Mouse (Mus musculus) right cerebral cortex, postnatal 14 days (tissue): ENCODE data around the gene Bloc1s5.
A peak's percentile ranks its signal among the peaks of the same experiment; 100 is the strongest.

Experiments used
- DNase-seq: peaks from one replicate; pipeline ENCODE4 v3.0.0; 2022

The Bloc1s5 gene

DNA sequence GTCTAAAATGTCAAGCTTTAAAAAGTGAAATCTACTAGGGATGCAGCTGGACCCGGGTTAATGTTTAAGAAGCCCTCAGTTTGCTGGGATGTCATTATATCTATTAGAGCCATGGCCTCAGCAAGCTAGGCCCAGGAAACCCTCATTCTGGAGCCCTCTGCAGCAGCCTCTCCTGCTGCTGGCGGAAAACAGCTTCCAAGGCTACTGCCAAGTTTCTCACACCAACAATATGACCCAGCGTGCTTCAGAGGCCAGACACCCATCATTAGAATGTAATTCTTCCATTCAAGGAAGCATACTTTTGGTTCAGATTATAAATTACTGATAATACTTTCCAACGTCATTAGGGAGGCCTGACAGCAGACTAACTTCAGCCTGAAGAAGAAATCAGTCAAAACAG is 18.0 kb downstream of the Bloc1s5 start:
- DNase-seq, result no peak

DNA sequence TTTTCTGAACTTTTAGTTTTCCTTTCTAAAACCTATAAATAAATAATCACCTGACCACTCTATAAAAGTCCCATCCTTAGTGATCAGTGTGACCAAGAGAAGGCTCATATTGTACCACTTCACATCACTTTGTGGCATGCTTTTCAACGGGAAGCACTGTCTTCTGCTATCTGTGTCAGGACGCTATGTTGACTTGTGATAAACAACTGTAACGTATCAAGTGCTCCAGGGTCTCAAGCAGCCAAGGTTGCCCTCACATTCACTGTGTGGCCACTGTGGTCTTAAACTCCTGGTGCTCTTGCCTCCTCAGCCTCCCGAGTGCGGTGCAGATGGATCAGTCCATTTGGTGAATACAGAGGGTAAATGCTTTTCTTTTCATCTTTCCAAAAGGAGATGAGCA is 19.3 kb downstream of the Bloc1s5 start:
- no peak for DNase-seq

DNA sequence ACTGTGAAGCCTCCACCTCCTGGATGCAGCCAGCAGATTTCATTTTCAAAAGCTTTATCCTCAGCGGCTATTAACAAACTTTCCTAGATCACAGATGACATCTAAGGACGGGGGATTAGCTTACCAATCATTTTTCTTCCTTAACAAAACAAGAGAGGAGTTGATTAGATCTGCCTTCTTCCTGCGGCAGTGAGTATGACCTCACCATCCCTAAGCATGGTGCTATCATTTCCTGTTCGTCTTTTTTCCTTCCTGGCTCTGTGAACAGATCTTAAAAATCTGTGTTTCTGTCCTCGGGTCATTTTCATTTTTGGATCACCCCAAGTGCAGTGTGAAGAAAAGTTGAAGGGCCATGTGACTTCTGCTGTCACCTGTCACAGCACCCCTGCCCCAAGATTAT is 20.6 kb downstream of the Bloc1s5 start:
- DNase-seq, result no peak

DNA sequence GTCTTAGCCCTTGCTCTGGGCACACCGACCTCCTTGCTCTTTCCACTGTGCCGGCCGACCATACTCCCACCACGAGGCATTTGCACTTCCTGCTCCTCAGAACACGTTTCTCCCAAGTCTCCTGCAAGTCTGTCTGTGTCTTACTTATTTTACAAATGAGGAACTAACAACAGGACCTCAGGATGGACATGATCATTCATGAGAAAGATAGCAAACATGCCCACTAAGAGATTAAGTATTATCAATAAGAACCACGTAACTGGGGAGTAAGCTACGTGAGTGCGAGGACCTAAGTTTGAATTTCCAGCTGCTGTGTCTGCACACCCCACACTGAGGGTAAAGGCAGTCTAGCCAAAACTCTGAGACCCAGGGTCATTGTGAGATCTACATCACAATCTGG is 21.3 kb downstream of the Bloc1s5 start:
- DNase-seq, result no peak

DNA sequence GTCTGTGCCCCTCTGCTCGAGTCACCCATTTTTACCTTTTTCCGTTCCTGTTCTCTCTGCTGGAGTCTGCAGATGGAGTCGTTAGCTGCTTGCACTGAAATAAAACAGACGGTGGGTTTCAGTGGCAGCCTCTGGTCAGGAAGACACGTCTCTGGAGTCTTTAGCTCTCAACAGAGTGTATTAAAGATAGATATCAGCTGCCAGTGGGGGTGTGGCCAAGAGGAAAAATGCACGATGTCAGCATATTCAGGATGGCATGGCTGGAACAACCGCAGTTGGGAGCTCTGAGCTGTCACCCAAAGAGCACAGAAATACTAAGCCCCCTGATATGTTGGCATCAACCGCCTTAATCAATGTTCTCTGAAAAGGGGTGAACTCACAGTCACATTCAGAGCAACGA is 22.3 kb downstream of the Bloc1s5 start:
- DNase-seq, result no peak

DNA sequence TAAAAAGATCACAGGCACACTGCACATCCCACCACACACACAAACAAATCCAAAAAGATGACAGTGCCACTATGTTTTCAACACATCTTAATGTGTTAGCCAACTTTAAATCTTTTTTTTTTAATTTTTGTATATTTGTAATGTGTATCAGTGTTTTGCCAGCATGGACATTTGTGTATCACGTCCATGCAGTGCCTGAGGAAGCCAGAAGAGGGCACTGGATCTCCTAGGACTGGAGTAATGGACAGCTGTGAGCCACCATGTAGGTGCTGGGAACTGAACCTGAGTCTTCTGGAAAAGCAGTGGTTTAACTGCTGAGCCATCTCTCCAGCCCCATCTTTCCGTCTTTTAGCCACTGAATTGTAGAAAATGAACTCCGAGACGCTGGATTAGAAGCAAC is 22.7 kb downstream of the Bloc1s5 start:
- no peak for DNase-seq

DNA sequence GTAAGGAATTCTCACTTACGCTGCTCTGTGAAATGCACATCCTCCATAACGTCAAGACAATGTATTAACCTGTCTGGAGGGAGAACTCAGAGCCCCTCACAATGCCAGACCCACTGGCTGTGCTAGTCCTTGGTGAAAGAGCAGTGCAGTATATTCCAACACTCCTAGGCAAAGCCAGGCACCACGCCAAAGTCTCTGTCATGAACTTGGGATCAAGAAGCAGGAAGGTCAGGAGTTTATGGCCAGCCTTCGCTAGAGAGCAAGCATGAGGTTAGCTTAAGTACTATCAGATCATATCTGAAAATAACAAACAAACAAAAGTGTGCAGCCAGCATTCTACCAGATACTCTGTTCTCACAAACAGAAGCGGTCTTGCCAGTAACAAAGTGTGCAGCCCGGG is 24.6 kb downstream of the Bloc1s5 start:
- DNase-seq, result no peak

DNA sequence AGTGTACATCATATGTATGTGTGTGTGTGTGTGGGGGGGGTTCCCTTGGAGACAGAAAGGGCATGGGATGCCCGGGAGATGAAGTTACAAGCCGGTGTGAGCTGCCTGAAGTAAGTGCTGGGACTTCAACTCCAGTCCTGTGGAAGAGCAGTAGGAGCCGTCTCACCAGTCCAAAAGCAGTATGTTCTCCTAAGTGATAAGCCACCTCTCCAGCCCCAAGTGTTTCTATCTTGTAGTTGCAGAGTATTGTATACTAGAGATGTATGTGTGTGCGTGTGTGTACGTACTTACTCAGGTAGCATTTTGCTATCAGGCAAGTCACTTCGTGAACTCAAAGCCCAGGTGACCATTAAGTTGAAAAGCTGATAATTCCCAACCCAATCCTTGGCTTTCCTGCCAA is 27.8 kb downstream of the Bloc1s5 start:
- no peak for DNase-seq

DNA sequence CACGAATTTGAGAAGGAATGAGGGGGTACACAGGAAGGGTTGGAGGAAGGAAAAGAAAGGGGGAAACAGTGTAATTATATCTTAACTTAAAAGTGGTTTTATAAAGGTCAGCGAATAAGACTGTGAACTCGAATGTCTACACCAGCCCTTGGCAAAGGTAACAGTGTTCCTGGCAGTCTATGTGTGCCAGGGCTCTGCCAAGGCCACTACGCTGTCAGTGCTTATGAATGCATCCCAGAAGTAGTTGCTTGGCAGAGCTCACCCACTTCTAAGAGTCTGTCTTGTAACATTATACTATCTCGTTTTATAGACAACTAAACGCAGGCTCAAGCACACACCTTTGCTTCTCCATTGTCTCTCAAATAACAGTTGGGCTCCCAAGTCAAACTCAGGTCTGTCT is 29.6 kb downstream of the Bloc1s5 start:
- DNase-seq, result no peak

DNA sequence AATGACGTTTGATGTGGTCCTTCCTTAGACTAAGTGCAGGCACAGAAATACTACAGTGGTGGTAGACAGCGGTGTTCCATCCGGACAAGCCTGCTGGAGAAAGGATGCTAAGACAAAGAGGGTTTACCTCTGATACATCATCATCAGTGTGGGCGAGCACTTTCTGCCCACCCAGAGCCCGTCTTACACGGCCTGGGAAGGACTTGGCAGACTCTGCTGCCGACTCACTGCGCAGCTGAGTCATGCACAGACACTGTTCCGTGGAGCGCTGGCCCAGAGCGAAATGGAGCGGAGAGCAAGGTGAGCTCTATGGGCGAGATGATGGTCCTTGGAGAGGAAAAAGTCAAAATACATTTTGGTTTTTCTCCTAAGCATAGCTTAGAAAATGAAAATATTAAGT is 31.9 kb downstream of the Bloc1s5 start:
- peak; percentile 29 for DNase-seq

DNA sequence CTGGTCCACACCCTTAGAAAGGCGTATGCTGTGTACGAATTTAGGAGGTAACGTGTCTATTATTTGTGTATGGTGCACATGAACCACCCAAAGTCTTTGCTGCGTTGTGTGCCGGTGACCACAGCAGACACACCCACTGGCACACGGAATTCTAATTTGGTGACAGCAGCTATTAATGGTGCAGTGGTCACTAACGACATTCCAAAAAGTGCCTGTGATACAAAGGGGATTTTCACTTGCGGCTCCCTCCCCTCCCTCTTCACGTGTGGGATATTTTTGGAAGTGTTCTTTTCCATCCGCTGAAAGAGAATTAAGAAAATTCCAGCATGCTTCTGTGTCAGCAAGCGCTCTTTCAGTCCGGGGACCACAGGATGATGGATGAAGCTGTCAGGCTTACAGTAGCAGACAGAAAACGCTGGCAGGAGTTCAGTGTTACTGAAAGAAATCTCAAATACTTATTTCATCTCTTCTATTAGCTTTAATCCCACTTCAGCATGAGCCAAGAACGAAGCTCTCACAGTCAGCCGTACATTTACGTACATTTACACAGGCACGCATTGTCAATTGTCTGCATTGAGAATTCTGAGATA is 32.6 kb downstream of the Bloc1s5 start:
- DNase-seq, result no peak

DNA sequence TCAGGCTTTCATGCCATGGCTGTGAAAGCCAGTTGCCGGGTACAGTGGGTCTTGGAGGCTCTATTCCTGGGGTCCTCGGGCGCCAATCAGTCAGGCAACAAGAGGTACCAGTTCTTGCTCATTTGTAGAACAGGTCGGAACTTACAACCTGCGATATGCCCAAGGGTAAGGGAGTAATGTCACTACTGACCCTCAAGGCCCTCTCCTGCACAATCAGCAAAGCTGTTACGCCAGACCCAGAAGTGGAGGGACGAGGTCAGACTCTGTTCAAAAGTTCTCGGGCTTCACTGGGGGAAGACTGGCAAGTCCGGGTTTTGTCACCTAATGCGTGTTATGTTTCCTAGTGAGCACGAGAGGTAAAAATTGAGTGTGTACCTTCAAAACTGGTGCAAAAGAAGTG is 34.1 kb downstream of the Bloc1s5 start:
- no peak for DNase-seq

DNA sequence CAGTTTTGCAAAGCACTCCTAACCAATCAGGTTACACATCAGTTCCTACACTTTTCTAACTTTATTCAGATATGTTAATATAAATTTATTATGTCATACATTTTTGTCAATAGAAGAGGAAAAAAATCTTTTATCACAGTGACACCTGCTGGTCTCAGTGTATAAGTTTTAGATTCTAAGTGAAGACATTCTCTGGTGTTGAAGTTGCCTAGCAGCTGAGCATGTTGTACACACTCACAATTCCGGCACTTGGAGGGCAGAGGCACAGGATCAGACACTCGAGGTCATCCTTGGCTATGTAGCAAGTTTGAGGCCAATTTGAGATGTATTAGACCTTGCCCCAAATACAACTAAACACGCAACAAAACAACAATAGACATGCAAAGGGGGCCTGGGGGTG is 37.8 kb downstream of the Bloc1s5 start:
- DNase-seq, result no peak

DNA sequence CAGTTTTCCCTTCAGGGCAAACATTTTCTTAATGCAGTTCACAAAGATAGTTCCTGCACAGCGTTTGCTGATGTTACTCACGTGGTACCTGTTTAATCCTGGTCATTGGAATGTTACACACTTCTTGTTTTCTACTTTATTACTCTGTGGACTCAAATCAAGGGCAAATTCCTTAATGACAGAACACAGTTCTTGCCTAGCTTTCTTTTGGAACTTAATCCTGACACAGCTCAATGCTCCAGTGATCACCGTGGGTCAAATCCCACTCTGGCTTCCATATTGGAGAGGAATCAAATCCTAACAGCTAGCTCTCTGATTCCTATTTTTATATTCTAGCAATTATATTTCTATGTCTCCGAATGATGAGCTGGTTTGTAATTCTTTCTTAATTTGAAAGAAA is 38.4 kb downstream of the Bloc1s5 start:
- no peak for DNase-seq

DNA sequence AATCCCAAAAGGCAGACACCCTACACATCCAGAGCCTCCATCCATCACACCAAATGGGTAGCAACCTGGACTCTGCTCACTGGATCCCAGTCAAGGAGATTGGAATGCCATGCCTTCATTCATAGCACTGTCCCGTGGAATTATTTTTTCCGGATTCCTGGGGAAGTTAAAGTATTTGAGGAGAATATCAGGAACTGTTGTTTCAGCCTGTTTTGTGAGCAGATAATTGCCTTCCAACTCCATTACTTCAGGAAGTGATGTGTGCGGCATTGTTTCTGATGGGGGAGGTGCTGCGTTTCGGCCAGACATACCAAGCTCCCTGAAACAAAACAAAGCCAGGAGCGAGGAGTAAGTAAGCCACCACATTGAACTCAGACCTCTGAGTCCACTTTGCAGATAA is 41.8 kb downstream of the Bloc1s5 start:
- no peak for DNase-seq

DNA sequence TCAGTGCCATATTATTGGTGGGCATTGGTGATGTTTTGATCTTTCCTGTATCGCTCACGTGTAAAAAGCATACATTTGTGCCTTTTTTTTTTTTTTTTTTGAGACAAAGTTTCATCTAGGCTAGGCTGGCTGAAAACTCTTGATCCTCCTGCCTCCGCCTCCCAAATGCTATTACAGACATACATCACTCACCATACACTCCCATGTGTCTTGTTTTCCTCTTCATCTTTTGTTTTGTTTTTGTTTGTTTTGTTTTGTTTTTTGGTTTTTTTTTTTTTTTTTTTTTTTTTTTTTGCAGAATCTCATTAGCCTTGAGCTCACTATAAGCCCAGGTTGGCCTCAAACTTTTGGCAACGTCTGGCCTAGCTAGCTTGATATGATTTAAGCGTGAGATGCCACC is 47.6 kb downstream of the Bloc1s5 start:
- DNase-seq, result no peak

DNA sequence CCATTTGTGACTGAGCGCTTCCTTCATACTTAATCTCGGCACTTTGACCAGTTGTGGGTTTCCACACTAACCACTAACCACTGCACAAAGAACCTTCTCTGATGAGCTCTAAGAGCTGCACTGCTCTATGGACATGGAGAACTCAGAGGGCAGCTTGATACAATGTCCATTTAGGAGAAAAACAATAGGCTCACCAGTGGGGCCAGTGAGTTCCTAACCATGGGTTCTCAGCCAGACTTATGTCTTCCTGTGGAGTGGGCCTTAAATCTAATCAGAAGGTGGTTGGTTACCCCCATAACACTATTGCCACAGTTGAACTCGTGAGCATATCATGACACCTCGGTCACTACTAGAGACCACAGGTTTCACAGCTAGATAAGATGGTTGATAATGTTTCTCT is 48.5 kb downstream of the Bloc1s5 start:
- DNase-seq, result no peak

DNA sequence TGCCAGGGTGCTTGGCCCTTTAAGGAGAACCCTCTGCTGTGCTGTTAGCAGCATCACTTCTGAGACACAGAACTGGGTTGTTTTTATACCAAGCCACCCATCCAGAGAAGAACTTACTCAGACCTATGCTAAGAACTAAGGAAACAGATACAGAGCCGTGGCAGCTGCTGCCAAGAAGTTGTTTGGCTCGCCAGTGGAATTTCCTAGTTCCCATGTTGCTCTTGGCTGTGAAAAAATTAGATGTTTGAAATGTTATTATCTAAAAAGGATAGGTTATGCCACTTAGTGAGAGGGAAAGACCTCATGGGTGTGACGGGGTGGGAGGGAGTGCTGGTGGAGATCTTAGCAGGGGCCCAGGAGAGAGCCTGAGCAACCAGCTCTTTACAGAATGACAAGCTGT is 52.1 kb downstream of the Bloc1s5 start:
- DNase-seq, result no peak

DNA sequence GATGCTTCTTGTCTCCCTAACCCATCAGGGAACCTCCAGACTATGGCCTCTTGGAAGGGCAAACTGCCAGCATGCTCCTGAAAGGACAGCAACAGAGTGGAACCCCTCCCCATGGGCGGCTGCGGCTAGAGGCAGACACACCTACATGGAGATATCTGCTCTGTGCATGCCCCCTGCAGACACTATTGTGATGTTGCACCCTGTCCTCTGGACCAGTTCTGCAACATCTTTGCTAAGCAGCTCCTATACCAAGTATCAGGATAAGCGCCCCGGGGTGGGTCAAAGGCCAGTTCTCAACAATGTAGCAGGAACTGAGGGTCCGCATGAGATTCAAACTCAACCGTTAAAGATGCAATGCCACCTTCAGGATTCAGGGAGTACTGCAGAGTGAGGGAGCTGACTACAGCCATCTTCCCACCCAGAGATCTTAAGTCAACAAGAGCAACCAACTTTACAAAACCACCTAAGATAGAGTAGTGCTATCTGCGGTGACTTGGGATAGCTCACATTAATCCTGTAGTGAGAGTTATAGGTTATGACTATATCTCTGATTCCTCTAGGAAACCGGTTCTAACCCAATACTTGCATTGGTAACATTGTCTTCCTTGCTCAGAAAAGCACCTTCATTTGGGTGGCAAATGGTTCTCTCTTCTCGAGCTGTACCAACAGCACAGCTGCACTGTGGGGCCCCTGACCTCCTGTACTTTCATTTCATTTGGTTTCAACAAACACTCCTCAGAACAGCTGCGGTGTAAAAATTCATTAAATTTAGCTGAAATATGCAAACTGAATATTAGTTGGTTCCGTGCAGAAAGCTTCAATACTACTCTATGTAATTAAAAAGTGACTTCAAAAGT is 54.1 kb downstream of the Bloc1s5 start:
- DNase-seq, result peak; percentile 28

DNA sequence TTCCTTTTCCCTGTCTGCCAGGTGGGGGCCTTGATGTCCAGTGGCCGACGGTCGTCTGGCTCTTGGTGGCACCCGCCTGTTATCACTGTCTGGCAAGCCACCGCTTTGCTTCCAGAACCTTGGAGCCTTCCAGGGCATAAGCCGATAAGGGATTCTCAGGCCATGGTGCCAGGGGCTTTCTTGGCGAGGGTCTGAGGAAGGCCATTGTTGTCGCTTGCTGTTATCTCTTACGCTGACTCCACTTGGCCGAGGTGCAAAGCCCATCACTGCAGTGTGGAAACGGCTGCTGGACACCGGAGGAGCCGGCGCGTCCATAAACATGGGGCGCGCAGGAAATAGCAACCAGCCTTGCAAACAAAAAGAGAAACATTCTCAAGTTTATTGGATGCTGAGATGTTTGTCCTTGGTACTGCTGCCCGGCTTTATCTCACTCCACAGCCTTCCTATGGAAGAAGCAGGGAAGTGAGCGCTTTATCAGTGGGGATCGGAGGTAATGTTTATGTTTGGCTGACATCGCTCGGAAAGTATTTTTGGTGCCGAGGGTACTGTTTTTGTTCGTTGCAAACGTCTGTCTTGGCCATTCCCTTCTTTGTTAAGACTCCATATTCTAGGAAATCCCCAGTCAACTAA is 54.8 kb downstream of the Bloc1s5 start:
- no peak for DNase-seq

DNA sequence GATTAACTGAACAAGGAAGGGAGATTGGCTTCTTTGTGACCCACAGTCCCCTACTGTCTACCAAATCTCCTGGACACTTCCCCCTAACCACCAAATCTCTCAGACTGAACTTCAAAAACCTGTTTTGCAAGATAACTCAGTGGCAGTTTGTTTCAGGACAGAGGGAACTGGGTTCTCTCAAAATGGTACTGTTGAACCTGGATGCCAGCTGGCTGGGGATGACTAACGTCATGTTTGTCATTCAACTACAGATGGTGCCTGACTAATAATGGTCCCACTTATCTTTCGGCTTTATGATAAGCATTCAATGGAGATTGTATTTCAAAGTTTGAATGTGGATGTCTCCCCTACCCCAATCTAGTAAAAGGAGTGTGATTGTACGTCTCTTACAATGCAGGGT is 60.2 kb downstream of the Bloc1s5 start:
- no peak for DNase-seq

DNA sequence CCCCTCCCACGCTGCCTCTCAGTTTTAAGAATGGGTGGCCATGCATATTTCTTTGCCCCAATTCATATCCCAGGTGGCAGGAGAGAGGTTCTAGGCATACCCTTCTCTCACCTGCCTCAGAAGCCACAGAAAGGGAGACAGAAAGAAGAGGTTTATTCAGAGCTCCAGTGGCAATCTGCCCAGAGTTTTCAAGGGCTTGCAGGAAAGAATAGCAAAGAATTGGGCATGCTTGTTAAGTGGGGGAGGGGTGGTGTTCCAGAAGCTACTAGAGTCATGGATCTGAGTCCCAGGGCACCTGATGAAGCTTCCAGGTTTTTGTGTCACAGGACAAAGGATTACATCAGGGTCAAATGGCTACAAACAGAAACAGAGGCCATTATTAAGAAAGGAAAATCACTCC is 61.6 kb downstream of the Bloc1s5 start:
- DNase-seq, result no peak

DNA sequence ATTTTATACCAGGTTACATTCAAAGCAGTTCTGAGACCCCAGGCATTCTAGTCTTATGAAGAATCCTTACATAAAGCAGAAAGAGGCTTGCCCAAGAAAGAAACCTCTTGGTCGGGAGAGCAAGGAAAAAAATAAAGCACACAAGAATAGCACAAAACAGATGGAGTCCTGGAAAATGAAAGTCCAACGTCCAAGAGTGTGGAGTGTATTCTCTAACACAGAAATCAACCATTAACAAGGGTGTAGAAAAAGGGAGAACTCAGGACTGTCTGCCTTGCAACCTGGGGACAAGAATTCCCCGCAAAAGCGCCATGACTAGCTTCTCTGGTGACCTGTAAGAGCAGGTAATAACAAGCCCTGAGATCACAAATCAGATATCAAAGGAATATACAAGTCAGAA is 69.7 kb downstream of the Bloc1s5 start:
- DNase-seq, result no peak

DNA sequence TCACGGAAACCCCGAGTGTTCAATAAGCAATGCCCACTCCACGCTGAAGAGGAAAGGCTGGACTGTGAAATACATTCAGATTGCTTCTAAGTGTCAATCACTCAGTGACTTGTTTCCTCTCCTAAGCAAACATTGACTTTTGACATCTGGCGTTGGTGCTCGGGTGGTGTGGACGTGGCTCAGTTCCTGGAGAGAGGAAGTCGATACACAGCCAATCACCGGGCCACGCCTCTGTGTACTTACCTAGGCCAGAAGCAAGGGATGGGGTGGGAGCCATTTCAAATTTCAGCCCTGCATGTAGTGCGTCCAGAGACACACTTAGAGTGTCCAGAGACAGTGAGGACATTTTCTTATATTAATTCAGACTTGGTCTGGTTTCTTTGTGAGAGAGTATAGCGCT is 80.3 kb downstream of the Bloc1s5 start:
- no peak for DNase-seq

DNA sequence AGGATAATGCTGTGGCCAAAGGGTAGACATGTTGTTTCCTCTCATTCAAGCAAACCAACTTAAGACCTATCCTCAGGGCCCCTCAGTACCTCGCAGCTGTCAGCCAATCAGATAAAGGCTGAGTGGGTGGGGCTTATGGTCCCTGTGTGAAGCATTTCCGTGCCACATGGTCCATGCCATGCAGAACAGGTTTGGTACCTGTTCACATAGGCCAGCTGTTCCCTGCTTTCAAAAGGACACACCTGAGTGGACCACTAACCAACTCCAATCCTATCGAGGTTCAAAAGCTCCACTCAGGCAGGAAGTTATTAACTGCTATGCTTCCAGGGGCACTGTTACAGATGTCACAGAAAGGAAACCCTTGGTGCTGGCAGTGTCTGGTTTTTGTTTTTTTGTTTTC is 80.7 kb downstream of the Bloc1s5 start:
- no peak for DNase-seq
